Mouse (Mus musculus): ENCODE results near the gene Dazap1. TPM values are rescaled to one million over a fixed set of nuclear protein-coding genes. Genes with fewer than 3 reads are reported as not detected.

The Dazap1 gene
- total and polyA plus RNA-seq, 2 experiments: 38.0 to 43.5 TPM

DNA sequence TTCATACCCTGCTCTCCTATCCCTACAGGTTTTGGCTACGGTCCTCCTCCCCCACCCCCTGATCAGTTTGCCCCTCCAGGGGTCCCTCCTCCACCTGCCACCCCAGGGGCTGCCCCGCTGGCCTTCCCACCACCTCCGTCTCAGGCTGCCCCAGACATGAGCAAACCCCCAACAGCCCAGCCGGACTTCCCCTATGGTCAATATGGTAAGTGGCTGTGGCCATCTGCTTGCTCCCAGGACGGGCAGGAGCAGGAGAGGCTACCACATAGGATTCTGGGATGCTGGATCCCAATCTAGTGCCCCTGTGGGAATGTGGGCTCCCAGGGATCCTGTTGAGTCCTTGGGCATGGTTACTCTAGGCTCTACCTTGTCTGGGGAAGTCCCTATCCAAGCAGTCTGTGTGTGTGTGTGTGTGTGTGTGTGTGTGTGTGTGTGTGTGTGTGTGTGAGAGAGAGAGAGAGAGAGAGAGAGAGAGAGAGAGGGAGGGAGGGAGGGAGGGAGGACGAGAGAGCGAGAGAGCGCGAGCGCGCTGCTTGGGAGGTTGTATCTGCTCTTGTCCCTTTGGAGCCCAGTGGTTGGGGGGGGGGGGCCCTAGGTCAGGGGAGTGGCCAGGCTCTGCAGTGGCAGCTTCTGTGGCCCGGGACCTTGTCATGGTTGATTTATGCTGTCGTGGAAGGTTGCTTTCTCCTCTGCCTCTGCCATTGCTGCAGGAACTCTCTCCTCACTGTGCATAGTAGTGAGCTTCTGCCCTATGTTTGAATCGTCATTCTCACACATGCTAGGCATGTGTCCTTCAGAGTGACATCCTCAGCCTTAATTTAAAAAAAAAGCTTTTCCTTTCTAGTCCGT, 24.2 kb downstream of the Dazap1 start:
- WGBS: 82% methylated on average over 10 of the region's 15 CpGs
- TF ChIP-seq CTCF (IDR thresholded peaks at IDR 0.05; ENCODE audit: low read depth, low read length): no peak
- no peak for TF ChIP-seq POLR2A (IDR thresholded peaks at IDR 0.05; ENCODE audit: extremely low read depth, insufficient read depth, low read length)
- peaks cover 14% of the 10 kb centered on the region for H3K4me1 ChIP-seq (ENCODE audit: control insufficient read depth, insufficient read depth, low read length)
- no peak overlapping the region for H3K27ac ChIP-seq (replicated peaks; ENCODE audit: insufficient read depth, low read depth, low read length)
- peaks cover 4% of the 10 kb centered on the region; the same call in 1 of the 2 replicates for H3K79me2 ChIP-seq (ENCODE audit: control insufficient read depth, insufficient read depth, low read length)
- H3K27me3 ChIP-seq (ENCODE audit: control insufficient read depth, insufficient read depth, low read length): no peaks in the 10 kb centered on the region
- no peak for DNase-seq (ENCODE audit: extremely low read depth, low read depth, low spot score)
- H3K9ac ChIP-seq (ENCODE audit: low read depth, low read length): no peak overlapping the region
- peaks cover 34% of the 10 kb centered on the region for H3K36me3 ChIP-seq (ENCODE audit: control insufficient read depth, insufficient read depth, low read length)
- H3K4me3 ChIP-seq (ENCODE audit: insufficient read depth, low read depth, low read length): no peak overlapping the region

- Histone ChIP-seq H3K9ac (ENCODE audit: low read depth, low read length) (no peak overlapping the region), H3K27me3 (ENCODE audit: control insufficient read depth, insufficient read depth, low read length) (no peaks in the 10 kb centered on the region), H3K79me2 (ENCODE audit: control insufficient read depth, insufficient read depth, low read length) (peaks cover 6% of the 10 kb centered on the region; the same call in 1 of the 2 replicates), H3K4me1 (ENCODE audit: control insufficient read depth, insufficient read depth, low read length) (peaks cover 1% of the 10 kb centered on the region), H3K36me3 (ENCODE audit: control insufficient read depth, insufficient read depth, low read length) (peaks cover 32% of the 10 kb centered on the region), H3K4me3 (ENCODE audit: insufficient read depth, low read depth, low read length) (no peak overlapping the region), H3K27ac (replicated peaks; ENCODE audit: insufficient read depth, low read depth, low read length) (no peak overlapping the region)
- no peak for DNase-seq (ENCODE audit: extremely low read depth, low read depth, low spot score)
- no peak for TF ChIP-seq CTCF (IDR thresholded peaks at IDR 0.05; ENCODE audit: low read depth, low read length)
- no peak for TF ChIP-seq POLR2A (IDR thresholded peaks at IDR 0.05; ENCODE audit: extremely low read depth, insufficient read depth, low read length)
- WGBS: 94% methylated on average over 12 of the region's 12 CpGs
Observed at GRCm38 (mm10) chr10:80288097-80288496, 26.8 kb downstream of the Dazap1 start.

GRCm38 (mm10) chr10:80288657-80289056, 27.4 kb downstream of the Dazap1 start:
- DNase-seq (ENCODE audit: extremely low read depth, low read depth, low spot score): no peak
- Histone ChIP-seq H3K27ac (replicated peaks; ENCODE audit: insufficient read depth, low read depth, low read length) (no peak overlapping the region), H3K27me3 (ENCODE audit: control insufficient read depth, insufficient read depth, low read length) (no peaks in the 10 kb centered on the region), H3K9ac (ENCODE audit: low read depth, low read length) (no peak overlapping the region), H3K4me1 (ENCODE audit: control insufficient read depth, insufficient read depth, low read length) (peaks cover 4% of the 10 kb centered on the region; the same call in 1 of the 2 replicates), H3K4me3 (ENCODE audit: insufficient read depth, low read depth, low read length) (no peak overlapping the region), H3K79me2 (ENCODE audit: control insufficient read depth, insufficient read depth, low read length) (peaks cover 6% of the 10 kb centered on the region; the same call in 1 of the 2 replicates), H3K36me3 (ENCODE audit: control insufficient read depth, insufficient read depth, low read length) (peaks cover 28% of the 10 kb centered on the region)
- WGBS: 82% methylated on average over 8 of the region's 8 CpGs
- TF ChIP-seq CTCF (IDR thresholded peaks at IDR 0.05; ENCODE audit: low read depth, low read length) (peak; percentile 35; the same call in 1 of the 2 replicates), POLR2A (IDR thresholded peaks at IDR 0.05; ENCODE audit: extremely low read depth, insufficient read depth, low read length) (no peak)

GRCm38 (mm10) chr10:80292251-80293146, 31.2 kb downstream of the Dazap1 start, which contains the start of gene Rps15:
TSS of gene Rps15 (plus strand) at chr10:80292453.
- H3K4me1 ChIP-seq (ENCODE audit: control insufficient read depth, insufficient read depth, low read length): peaks cover 4% of the 10 kb centered on the region; the same call in 1 of the 2 replicates
- peaks cover 6% of the 10 kb centered on the region; the same call in 1 of the 2 replicates for H3K79me2 ChIP-seq (ENCODE audit: control insufficient read depth, insufficient read depth, low read length)
- no peaks in the 10 kb centered on the region for H3K27me3 ChIP-seq (ENCODE audit: control insufficient read depth, insufficient read depth, low read length)
- peak within 1 kb of the TSS; percentile 61 for H3K27ac ChIP-seq (replicated peaks; ENCODE audit: insufficient read depth, low read depth, low read length)
- peak; percentile 80 for DNase-seq (ENCODE audit: extremely low read depth, low read depth, low spot score)
- TF ChIP-seq POLR2A (IDR thresholded peaks at IDR 0.05; ENCODE audit: extremely low read depth, insufficient read depth, low read length) (peak; percentile 96), CTCF (IDR thresholded peaks at IDR 0.05; ENCODE audit: low read depth, low read length) (peak; percentile 79)
- peak within 1 kb of the TSS; percentile 95 for H3K9ac ChIP-seq (ENCODE audit: low read depth, low read length)
- under 1% methylated on average over 72 of the region's 72 CpGs for WGBS
- H3K36me3 ChIP-seq (ENCODE audit: control insufficient read depth, insufficient read depth, low read length): peaks cover 12% of the 10 kb centered on the region
- peak within 1 kb of the TSS; percentile 95 for H3K4me3 ChIP-seq (ENCODE audit: insufficient read depth, low read depth, low read length)

GRCm38 (mm10) chr10:80293325-80293724, 32.0 kb downstream of the Dazap1 start:
- WGBS: 36% methylated on average over 14 of the region's 14 CpGs
- peak overlapping the region; percentile 95 for H3K9ac ChIP-seq (ENCODE audit: low read depth, low read length)
- peaks cover 4% of the 10 kb centered on the region; the same call in 1 of the 2 replicates for H3K4me1 ChIP-seq (ENCODE audit: control insufficient read depth, insufficient read depth, low read length)
- no peak for DNase-seq (ENCODE audit: extremely low read depth, low read depth, low spot score)
- H3K27ac ChIP-seq (replicated peaks; ENCODE audit: insufficient read depth, low read depth, low read length): no peak overlapping the region
- peak overlapping the region; percentile 95 for H3K4me3 ChIP-seq (ENCODE audit: insufficient read depth, low read depth, low read length)
- peaks cover 9% of the 10 kb centered on the region for H3K36me3 ChIP-seq (ENCODE audit: control insufficient read depth, insufficient read depth, low read length)
- no peaks in the 10 kb centered on the region for H3K27me3 ChIP-seq (ENCODE audit: control insufficient read depth, insufficient read depth, low read length)
- no peak for TF ChIP-seq POLR2A (IDR thresholded peaks at IDR 0.05; ENCODE audit: extremely low read depth, insufficient read depth, low read length)
- peaks cover 6% of the 10 kb centered on the region; the same call in 1 of the 2 replicates for H3K79me2 ChIP-seq (ENCODE audit: control insufficient read depth, insufficient read depth, low read length)

All from liver, adult 2 months (tissue).